Mouse (Mus musculus): ENCODE measurements around the gene Exosc5.

GRCm38 (mm10) chr7:25676085-25676781 is 17.3 kb downstream of the Exosc5 start:
- TF ChIP-seq CTCF (IDR thresholded peaks at IDR 0.05) (no peak), POLR2A (IDR thresholded peaks at IDR 0.05; ENCODE audit: insufficient read depth, low read depth, low read length) (no peak)

Measured in heart, adult 2 months (tissue).